Mouse (Mus musculus) CD8-positive naive resting alpha-beta T cell, adult 57 days (primary cell): ENCODE data around the gene Samd15. TPM values are rescaled to one million over a fixed set of nuclear protein-coding genes. Genes with fewer than 3 reads are reported as not detected.

Experiments
- total RNA-seq: library from RNA; stranded (reverse); gene quantifications from one replicate; pipeline ENCODE4 v1.2.4, GENCODE M21; 2023

Samd15 gene
- not detected for total RNA-seq

GRCm38 (mm10) chr12:87199206-87199972, at the start of gene Samd15:
Gene Samd15, plus strand, starts transcription at chr12:87199723.

DNA sequence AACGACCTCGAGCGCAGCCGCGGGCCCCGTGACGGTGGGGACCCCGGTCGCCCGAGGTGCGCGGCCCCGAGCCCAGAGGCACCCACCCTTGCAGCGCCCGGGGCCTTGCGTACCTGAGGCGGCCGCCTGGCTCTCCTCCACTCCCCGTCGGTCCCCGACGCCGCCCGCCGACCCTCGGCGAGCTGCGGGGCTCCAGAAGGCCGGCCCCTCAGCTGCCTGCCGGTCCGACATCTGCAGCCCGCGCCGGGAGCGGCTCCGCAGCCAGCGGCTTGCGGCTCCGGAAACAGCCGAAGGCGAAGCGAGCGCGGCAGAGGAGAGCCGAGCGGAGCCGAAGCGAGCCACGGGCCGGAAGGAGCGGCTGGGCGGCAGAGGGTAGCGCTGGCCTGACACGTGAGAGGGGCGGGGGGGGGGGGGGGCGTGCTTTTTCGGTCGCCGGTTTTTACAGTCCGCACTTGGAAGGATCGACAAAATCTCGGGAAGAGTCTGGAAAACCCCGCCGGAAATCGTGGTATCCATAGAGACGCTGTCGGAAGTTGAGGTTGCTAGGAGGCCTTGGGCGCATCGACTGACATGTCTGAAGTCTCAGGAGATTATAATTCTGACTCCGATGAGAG, 557 bp downstream of the Samd15 start, which contains the start of gene Tmed8:
Gene Tmed8 (minus strand): TSS at position 482 of the 614 bp plus-strand sequence.

DNA sequence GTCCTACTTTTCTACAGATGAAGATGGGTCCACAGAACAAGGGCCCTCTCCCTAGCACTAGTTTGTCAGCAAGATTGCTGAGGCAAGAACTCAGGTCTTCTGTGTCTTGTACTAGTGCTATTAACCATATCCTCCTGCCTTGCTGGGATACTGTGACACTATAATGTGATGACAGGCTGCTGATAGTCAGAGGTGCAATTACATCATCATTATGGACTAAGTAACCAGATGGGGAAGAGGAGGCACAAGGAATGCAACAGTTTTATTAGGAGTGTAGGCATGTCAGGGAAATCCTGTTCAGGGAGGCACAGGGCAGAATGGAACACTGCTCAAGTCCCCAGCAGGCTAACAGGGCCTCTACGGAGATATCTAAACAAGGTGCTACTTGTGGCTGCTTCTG, 39.1 kb downstream of the Samd15 start, which contains the start of gene Noxred1:
Gene Noxred1 (minus strand): TSS at position 101 of the 400 bp plus-strand sequence.

Other genes with a start within 250 kb of the Samd15 start
- gene Zdhhc22, start 209.3 kb upstream of the Samd15 start, total RNA-seq: not detected
- not detected for gene Tmem63c, start 178.4 kb upstream of the Samd15 start, total RNA-seq
- gene Ngb, start 97.2 kb upstream of the Samd15 start, total RNA-seq: 0.43 TPM
- gene Gstz1, start 52.6 kb upstream of the Samd15 start, total RNA-seq: 12.2 TPM
- 5.2 TPM for gene Pomt2, start 51.8 kb upstream of the Samd15 start, total RNA-seq
- gene Tmed8, start 731 bp downstream of the Samd15 start, total RNA-seq: 15.0 TPM
- 0.77 TPM for gene Noxred1, start 39.0 kb downstream of the Samd15 start, total RNA-seq
- gene Vipas39, start 66.5 kb downstream of the Samd15 start, total RNA-seq: 26.4 TPM
- gene Ahsa1, start 66.8 kb downstream of the Samd15 start, total RNA-seq: 108 TPM
- gene Ism2, start 100.0 kb downstream of the Samd15 start, total RNA-seq: not detected
- 75.9 TPM for gene Sptlc2, start 188.6 kb downstream of the Samd15 start, total RNA-seq
- 31.4 TPM for gene Slirp, start 244.2 kb downstream of the Samd15 start, total RNA-seq
- 85.4 TPM for gene Alkbh1, start 244.3 kb downstream of the Samd15 start, total RNA-seq